Mouse (Mus musculus) neural tube, embryonic 11.5 days (tissue): ENCODE measurements around the gene Cwc25. TPM values are rescaled to one million over a fixed set of nuclear protein-coding genes. Genes with fewer than 3 reads are reported as not detected.

Experiments
- ATAC-seq: fragments of 200-750 bp; cut with Nextera tagmentation; 2 replicates; pipeline ENCODE4 v1.8.0; 2017; ENCODE audit warnings: moderate number of reproducible peaks, mild to moderate bottlenecking, moderate TSS enrichment, moderate library complexity; ENCODE audit not compliant: insufficient read depth, low FRiP score, low TSS enrichment
- DNase-seq: peaks from one replicate; pipeline ENCODE4 v3.0.0-alpha.2; 2015; ENCODE audit warnings: low spot score
- H3K27ac ChIP-seq: fragments of 300-500 bp; sonication (generic); 2 replicates; pipeline ENCODE4 v1.5.1; 2014; ENCODE audit warnings: low read depth, mild to moderate bottlenecking, low read length
- H3K27me3 ChIP-seq: fragments of 300-500 bp; sonication (generic); 2 replicates; pipeline ENCODE4 v1.6.1; 2014; ENCODE audit warnings: mild to moderate bottlenecking, low read length, mixed read lengths; ENCODE audit not compliant: control insufficient read depth, insufficient read depth
- H3K36me3 ChIP-seq: fragments of 300-500 bp; sonication (generic); 2 replicates; pipeline ENCODE4 v1.6.1; 2014; ENCODE audit warnings: mild to moderate bottlenecking, low read length, moderate library complexity, mixed read lengths; ENCODE audit not compliant: control insufficient read depth, insufficient read depth
- H3K4me1 ChIP-seq: fragments of 300-500 bp; sonication (generic); 2 replicates; pipeline ENCODE4 v1.6.1; 2014; ENCODE audit warnings: low read length, mixed read lengths; ENCODE audit not compliant: control insufficient read depth, insufficient read depth
- H3K4me2 ChIP-seq: fragments of 300-500 bp; sonication (generic); 2 replicates; pipeline ENCODE4 v1.6.1; 2014; ENCODE audit warnings: low read depth, mild to moderate bottlenecking, moderate library complexity
- H3K4me3 ChIP-seq: fragments of 300-500 bp; sonication (generic); 2 replicates; pipeline ENCODE4 v1.5.1; 2014; ENCODE audit warnings: low read depth, low read length
- H3K9ac ChIP-seq: fragments of 300-500 bp; sonication (generic); 2 replicates; pipeline ENCODE4 v1.6.1; 2014; ENCODE audit warnings: mild to moderate bottlenecking, low read length
- H3K9me3 ChIP-seq: fragments of 300-500 bp; sonication (generic); 2 replicates; pipeline ENCODE4 v1.6.1; 2016; ENCODE audit warnings: low read length; ENCODE audit not compliant: control insufficient read depth
- WGBS: fragments of 180-500 bp; shearing (Covaris S2); extraction: QIAGEN DNeasy Blood & Tissue Kit; methylation state at CpG from one replicate; pipeline ENCODE4 v1.1.7; 2014; 5-methylcytosine and 5-hydroxymethylcytosine counted together
- polyA plus RNA-seq: library from polyadenylated mRNA; unstranded; fragments of >200 nt; fragmentation: Nextera tagmentation; extraction: Ambion mirVana; gene quantifications from 2 replicates; pipeline ENCODE4 v1.2.1, GENCODE M21; 2014

Cwc25 gene
- polyA plus RNA-seq, 1 experiment from 2014 or later: 13.7 TPM

DNA sequence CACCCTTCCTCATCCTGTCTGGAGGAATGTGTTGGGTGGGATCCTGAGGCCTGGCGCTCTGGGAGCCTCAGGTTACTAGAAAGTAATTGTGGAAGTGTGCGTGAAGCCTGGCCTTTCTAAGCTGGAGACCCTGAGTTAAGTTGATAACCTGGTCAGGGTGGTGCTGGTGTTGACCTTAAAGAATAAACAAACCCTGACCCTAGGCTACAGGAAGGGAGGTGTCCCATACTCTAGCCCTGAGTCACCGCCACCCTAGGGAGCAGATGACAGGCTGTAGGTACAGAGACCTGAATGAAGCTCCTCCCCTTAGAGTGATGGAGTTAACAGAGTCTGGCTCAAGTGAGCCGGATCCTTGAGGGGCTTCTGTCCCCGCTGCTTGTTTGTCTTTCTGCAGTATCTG lies 37.5 kb upstream of the Cwc25 start:
- H3K27me3 ChIP-seq: no peaks in the 10 kb centered on the region
- no peak overlapping the region for H3K27ac ChIP-seq
- WGBS: 75% methylated on average over 5 of the region's 5 CpGs
- H3K4me2 ChIP-seq: no peak overlapping the region
- no peak overlapping the region for H3K4me3 ChIP-seq
- H3K36me3 ChIP-seq: no peaks in the 10 kb centered on the region; the same call in 1 of the 2 replicates
- ATAC-seq (no peak), DNase-seq (no peak)
- no peaks in the 10 kb centered on the region for H3K9me3 ChIP-seq
- H3K9ac ChIP-seq: no peak overlapping the region
- peaks cover 54% of the 10 kb centered on the region for H3K4me1 ChIP-seq

- 46% methylated on average over 6 of the region's 6 CpGs for WGBS
- H3K4me2 ChIP-seq: no peak overlapping the region
- H3K9me3 ChIP-seq: no peaks in the 10 kb centered on the region
- no peak overlapping the region for H3K9ac ChIP-seq
- no peaks in the 10 kb centered on the region for H3K27me3 ChIP-seq
- H3K4me1 ChIP-seq: peaks cover 41% of the 10 kb centered on the region
- no peak overlapping the region for H3K4me3 ChIP-seq
- ATAC-seq (no peak), DNase-seq (no peak)
- no peak overlapping the region for H3K27ac ChIP-seq
- H3K36me3 ChIP-seq: no peaks in the 10 kb centered on the region; the same call in 1 of the 2 replicates
Measured at GRCm38 (mm10) chr11:97802495-97802894, 36.1 kb upstream of the Cwc25 start.

DNA sequence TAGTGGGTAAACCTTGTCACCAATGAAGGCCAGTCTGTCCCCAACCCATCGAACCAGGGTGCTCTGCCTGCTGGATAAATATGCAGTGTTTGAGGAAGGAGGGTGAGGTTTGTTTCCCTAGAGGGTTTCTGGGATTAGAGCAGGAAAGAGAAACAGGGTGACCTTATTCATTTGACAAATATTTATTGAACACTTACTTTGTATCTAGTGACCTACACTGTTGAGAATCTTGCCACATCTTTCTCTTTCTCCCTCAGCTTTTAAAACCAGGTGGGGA lies 35.8 kb upstream of the Cwc25 start:
- no peak for ATAC-seq
- no peak overlapping the region for H3K27ac ChIP-seq
- DNase-seq: no peak
- peaks cover 41% of the 10 kb centered on the region for H3K4me1 ChIP-seq
- H3K36me3 ChIP-seq: no peaks in the 10 kb centered on the region
- no peak overlapping the region for H3K9ac ChIP-seq
- WGBS: 52% methylated on average over 1 of the region's 1 CpGs
- H3K4me2 ChIP-seq: peak overlapping the region; percentile 67
- no peaks in the 10 kb centered on the region for H3K27me3 ChIP-seq
- H3K4me3 ChIP-seq: peak overlapping the region; percentile 80; the same call in 1 of the 2 replicates
- no peaks in the 10 kb centered on the region for H3K9me3 ChIP-seq

DNA sequence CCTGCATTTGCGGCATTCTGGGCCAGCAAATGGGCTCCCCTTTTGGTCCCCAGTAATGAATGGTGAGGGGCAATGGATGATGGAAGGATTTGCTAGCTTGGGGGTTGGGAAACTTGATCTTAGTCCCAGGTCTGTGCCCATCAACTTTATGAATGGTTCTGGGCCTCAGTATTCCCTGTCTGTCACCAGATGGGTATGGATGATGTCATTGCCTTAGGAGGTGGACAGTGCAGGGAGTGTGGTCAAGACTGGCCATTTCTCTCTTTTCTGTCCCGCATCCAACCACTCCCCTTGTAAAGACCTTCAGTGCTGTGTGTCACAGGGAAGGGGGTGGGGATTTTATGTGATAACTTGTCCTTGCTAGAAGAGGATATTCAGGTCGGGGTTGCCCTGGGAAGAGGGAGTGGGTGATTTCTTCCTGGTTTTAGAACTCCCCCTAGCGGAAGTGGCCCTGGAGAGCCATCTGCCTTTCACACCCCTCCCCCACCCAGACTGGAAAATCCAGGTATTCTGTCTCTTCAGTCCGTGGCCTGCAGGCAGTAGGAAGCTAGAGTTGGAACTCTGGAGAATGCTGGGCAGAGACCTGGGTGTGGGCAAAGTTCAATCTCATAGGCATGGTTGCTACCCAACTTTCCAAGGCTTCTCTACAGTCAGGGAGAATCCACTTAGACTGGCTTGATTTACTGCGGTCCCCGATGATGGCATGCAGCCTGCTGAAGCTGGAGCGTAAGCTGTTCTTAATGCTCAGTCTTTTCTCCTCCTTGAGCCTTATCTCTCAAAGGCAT lies 35.2 kb upstream of the Cwc25 start:
- ATAC-seq (no peak), DNase-seq (no peak)
- Histone ChIP-seq H3K9ac (no peak overlapping the region), H3K27ac (no peak overlapping the region), H3K4me3 (peak overlapping the region; percentile 80), H3K4me2 (peak overlapping the region; percentile 67), H3K9me3 (no peaks in the 10 kb centered on the region), H3K4me1 (peaks cover 40% of the 10 kb centered on the region), H3K27me3 (no peaks in the 10 kb centered on the region), H3K36me3 (no peaks in the 10 kb centered on the region)
- WGBS: 27% methylated on average over 8 of the region's 8 CpGs

DNA sequence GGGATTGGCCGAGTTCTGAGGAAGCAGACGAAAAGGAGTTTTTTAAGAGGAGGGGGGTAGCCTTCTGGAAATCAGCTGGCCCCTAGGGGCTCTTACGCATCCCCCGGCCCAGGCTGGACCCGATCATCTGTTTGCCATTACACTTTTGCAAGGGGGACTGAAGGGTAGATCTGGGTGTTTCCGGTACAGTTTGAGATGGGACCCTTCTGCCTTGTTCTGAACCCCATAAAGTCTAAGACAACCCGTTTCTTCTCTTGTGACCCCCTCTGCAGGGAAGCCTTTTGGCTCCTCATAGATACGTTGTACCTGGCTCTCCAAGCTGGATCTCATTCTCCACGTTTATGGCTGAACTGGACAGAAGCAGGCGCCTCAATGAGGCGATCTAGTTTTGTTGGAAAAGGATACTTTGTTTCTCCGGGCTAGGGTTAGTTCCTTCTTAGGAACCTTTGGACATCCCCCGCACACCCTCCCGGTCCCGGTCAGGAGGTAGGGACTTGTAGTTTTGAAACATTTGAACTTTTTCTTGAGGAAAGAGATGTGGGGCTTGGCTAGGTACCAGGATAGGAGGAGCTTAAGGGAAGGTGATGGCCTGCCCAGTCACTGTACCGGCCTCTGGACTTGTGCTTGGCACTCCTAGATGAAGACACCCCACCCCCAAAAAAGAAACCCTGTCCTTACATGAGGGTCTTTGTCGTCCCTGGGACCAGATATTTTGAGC lies 34.5 kb upstream of the Cwc25 start:
- H3K4me1 ChIP-seq: peaks cover 32% of the 10 kb centered on the region
- WGBS: 10% methylated on average over 17 of the region's 17 CpGs
- no peaks in the 10 kb centered on the region for H3K9me3 ChIP-seq
- H3K4me3 ChIP-seq: peak overlapping the region; percentile 80
- peak overlapping the region; percentile 74 for H3K9ac ChIP-seq
- no peak for ATAC-seq
- no peaks in the 10 kb centered on the region for H3K27me3 ChIP-seq
- peak overlapping the region; percentile 67 for H3K4me2 ChIP-seq
- peak overlapping the region; percentile 79 for H3K27ac ChIP-seq
- no peak for DNase-seq
- H3K36me3 ChIP-seq: no peaks in the 10 kb centered on the region

GRCm38 (mm10) chr11:97799994-97800690 lies 33.8 kb upstream of the Cwc25 start:
- H3K9ac ChIP-seq: peak overlapping the region; percentile 74
- peak overlapping the region; percentile 67 for H3K4me2 ChIP-seq
- WGBS: under 1% methylated on average over 28 of the region's 43 CpGs
- H3K27ac ChIP-seq: peak overlapping the region; percentile 79
- peak overlapping the region; percentile 80 for H3K4me3 ChIP-seq
- ATAC-seq (peak; percentile 56), DNase-seq (peak; percentile 72)
- H3K4me1 ChIP-seq: peaks cover 27% of the 10 kb centered on the region
- H3K27me3 ChIP-seq: no peaks in the 10 kb centered on the region
- H3K36me3 ChIP-seq: no peaks in the 10 kb centered on the region
- no peaks in the 10 kb centered on the region for H3K9me3 ChIP-seq

DNA sequence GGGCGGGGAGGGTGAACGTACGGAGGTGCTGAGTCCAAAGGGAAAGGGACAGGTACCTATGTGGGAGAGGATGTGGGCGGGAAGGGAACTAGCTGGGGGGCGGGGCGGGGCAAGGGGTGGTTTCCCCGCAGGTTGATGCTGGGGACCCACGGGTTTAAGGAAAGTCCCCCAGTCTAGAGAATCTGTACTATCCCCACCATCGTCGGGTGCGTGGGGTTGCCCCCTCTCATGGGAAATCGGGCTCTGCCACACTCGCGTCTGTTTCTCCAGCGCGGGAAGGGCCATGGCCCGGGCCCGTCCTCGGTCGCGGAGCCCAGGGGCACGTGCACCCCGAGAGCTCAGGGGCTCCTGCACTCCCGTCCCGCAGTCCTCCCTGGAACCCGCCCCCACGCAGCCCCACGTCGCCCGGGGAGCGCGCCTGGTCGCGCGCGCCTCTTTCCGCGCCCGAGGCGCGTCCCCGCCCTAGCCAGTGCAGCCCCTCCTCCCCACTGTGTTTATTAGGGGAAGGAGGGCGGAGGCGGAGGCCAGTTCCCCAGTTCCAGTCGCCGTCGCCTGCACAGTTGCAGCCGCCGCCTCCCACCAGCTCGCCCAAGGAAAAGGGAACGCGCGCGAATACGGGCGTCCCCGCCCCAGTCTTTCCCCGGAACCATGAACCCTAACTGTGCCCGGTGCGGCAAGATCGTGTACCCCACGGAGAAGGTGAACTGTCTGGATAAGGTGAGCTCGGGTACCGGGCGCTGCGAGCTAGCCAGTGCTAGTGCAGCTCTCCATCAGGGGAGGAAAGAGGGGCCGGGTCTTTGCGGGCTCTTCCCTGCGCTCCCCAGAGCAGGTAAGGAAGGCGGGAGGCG lies 33.0 kb upstream of the Cwc25 start:
- H3K27me3 ChIP-seq: no peaks in the 10 kb centered on the region
- no peaks in the 10 kb centered on the region for H3K9me3 ChIP-seq
- DNase-seq (peak; percentile 85), ATAC-seq (peak; percentile 77)
- peaks cover 19% of the 10 kb centered on the region for H3K4me1 ChIP-seq
- 0% methylated on average over 59 of the region's 71 CpGs for WGBS
- peak overlapping the region; percentile 67 for H3K4me2 ChIP-seq
- no peaks in the 10 kb centered on the region for H3K36me3 ChIP-seq
- H3K4me3 ChIP-seq: peak overlapping the region; percentile 80
- H3K27ac ChIP-seq: peak overlapping the region; percentile 79
- H3K9ac ChIP-seq: peak overlapping the region; percentile 74

- peak; percentile 59 for ATAC-seq
- WGBS: under 1% methylated on average over 11 of the region's 11 CpGs
Measured at GRCm38 (mm10) chr11:97798782-97799145, 32.4 kb upstream of the Cwc25 start, which contains the start of gene Lasp1. Gene Lasp1 (plus strand): TSS chr11:97799000.

More at GRCm38 (mm10) chr11:97798782-97799145, 32.4 kb upstream of the Cwc25 start, which contains the start of gene Lasp1:
- peak; percentile 89 for DNase-seq
- Histone ChIP-seq H3K9me3 (no peaks in the 10 kb centered on the region), H3K4me3 (peak within 1 kb of the TSS; percentile 80), H3K36me3 (no peaks in the 10 kb centered on the region), H3K4me1 (peaks cover 14% of the 10 kb centered on the region), H3K4me2 (peak within 1 kb of the TSS; percentile 67), H3K27ac (peak within 1 kb of the TSS; percentile 79), H3K9ac (peak within 1 kb of the TSS; percentile 74), H3K27me3 (no peaks in the 10 kb centered on the region)
